Mouse (Mus musculus): ENCODE measurements around the gene Aak1. TPM values are rescaled to one million over a fixed set of nuclear protein-coding genes. Genes with fewer than 3 reads are reported as not detected.

Gene Aak1
- total and polyA plus RNA-seq, 2 experiments from 2014 or later: 32.6 to 80.8 TPM

GRCm38 (mm10) chr6:86985314-86986106, 136.2 kb downstream of the Aak1 start:
- DNase-seq (ENCODE audit: low spot score): peak; percentile 31
- Histone ChIP-seq H3K4me2 (ENCODE audit: low read depth, low read length) (no peak overlapping the region), H3K9me3 (ENCODE audit: low read length) (no peaks in the 10 kb centered on the region), H3K4me3 (ENCODE audit: low read length) (no peak overlapping the region), H3K4me1 (ENCODE audit: insufficient read depth, low read length) (no peaks in the 10 kb centered on the region), H3K27me3 (ENCODE audit: insufficient read depth, low read length) (no peaks in the 10 kb centered on the region), H3K27ac (no peak overlapping the region), H3K9ac (replicated peaks; ENCODE audit: low read length) (no peak overlapping the region), H3K36me3 (ENCODE audit: insufficient read depth, low read length) (peaks cover 25% of the 10 kb centered on the region; the same call in 1 of the 2 replicates)
- WGBS: 83% methylated on average over 8 of the region's 8 CpGs
- peak; percentile 28 for TF ChIP-seq CTCF (IDR thresholded peaks at IDR 0.05; ENCODE audit: low read depth)
- no peak for ATAC-seq

- Histone ChIP-seq H3K9me3 (ENCODE audit: low read length) (no peaks in the 10 kb centered on the region), H3K9ac (replicated peaks; ENCODE audit: low read length) (no peak overlapping the region), H3K4me2 (ENCODE audit: low read depth, low read length) (no peak overlapping the region), H3K4me3 (ENCODE audit: low read length) (no peak overlapping the region), H3K36me3 (ENCODE audit: insufficient read depth, low read length) (peaks cover 11% of the 10 kb centered on the region; the same call in 1 of the 2 replicates), H3K27me3 (ENCODE audit: insufficient read depth, low read length) (no peaks in the 10 kb centered on the region), H3K4me1 (ENCODE audit: insufficient read depth, low read length) (no peaks in the 10 kb centered on the region), H3K27ac (peak overlapping the region; percentile 4; the same call in 1 of the 2 replicates)
- DNase-seq (ENCODE audit: low spot score) (peak; percentile 29), ATAC-seq (0 out of 2 replicates have a peak, but pooled peaks have one; percentile 64)
- no peak; the same call in 1 of the 2 replicates for TF ChIP-seq CTCF (IDR thresholded peaks at IDR 0.05; ENCODE audit: low read depth)
- WGBS: 74% methylated on average over 6 of the region's 6 CpGs
Observed at GRCm38 (mm10) chr6:86989576-86989975, 140.3 kb downstream of the Aak1 start.

- no peak for TF ChIP-seq CTCF (IDR thresholded peaks at IDR 0.05; ENCODE audit: low read depth)
- H3K36me3 ChIP-seq (ENCODE audit: insufficient read depth, low read length): peaks cover 9% of the 10 kb centered on the region; the same call in 1 of the 2 replicates
- no peak overlapping the region for H3K9ac ChIP-seq (replicated peaks; ENCODE audit: low read length)
- H3K9me3 ChIP-seq (ENCODE audit: low read length): no peaks in the 10 kb centered on the region
- WGBS: 82% methylated on average over 3 of the region's 3 CpGs
- DNase-seq (ENCODE audit: low spot score): no peak
- H3K4me3 ChIP-seq (ENCODE audit: low read length): no peak overlapping the region
- no peak overlapping the region for H3K4me2 ChIP-seq (ENCODE audit: low read depth, low read length)
- H3K27me3 ChIP-seq (ENCODE audit: insufficient read depth, low read length): no peaks in the 10 kb centered on the region
- no peak for ATAC-seq
- no peak overlapping the region for H3K27ac ChIP-seq
- H3K4me1 ChIP-seq (ENCODE audit: insufficient read depth, low read length): no peaks in the 10 kb centered on the region
Observed at GRCm38 (mm10) chr6:86991041-86991440, 141.7 kb downstream of the Aak1 start.

GRCm38 (mm10) chr6:86992349-86992748, 143.0 kb downstream of the Aak1 start:
- no peaks in the 10 kb centered on the region for H3K9me3 ChIP-seq (ENCODE audit: low read length)
- DNase-seq (ENCODE audit: low spot score): no peak
- no peak overlapping the region for H3K27ac ChIP-seq
- ATAC-seq: no peak
- no peak overlapping the region for H3K9ac ChIP-seq (replicated peaks; ENCODE audit: low read length)
- no peak for TF ChIP-seq CTCF (IDR thresholded peaks at IDR 0.05; ENCODE audit: low read depth)
- no peak overlapping the region for H3K4me3 ChIP-seq (ENCODE audit: low read length)
- H3K27me3 ChIP-seq (ENCODE audit: insufficient read depth, low read length): no peaks in the 10 kb centered on the region
- 0 out of 2 replicates have a peak, but pooled peaks cover 4% of the 10 kb centered on the region for H3K4me1 ChIP-seq (ENCODE audit: insufficient read depth, low read length)
- WGBS: 87% methylated on average over 8 of the region's 8 CpGs
- no peak overlapping the region for H3K4me2 ChIP-seq (ENCODE audit: low read depth, low read length)
- H3K36me3 ChIP-seq (ENCODE audit: insufficient read depth, low read length): no peaks in the 10 kb centered on the region

GRCm38 (mm10) chr6:86994254-86994653, 144.9 kb downstream of the Aak1 start:
- DNase-seq (ENCODE audit: low spot score): no peak
- no peak for ATAC-seq
- no peak overlapping the region for H3K9ac ChIP-seq (replicated peaks; ENCODE audit: low read length)
- 88% methylated on average over 4 of the region's 4 CpGs for WGBS
- no peaks in the 10 kb centered on the region for H3K27me3 ChIP-seq (ENCODE audit: insufficient read depth, low read length)
- H3K4me1 ChIP-seq (ENCODE audit: insufficient read depth, low read length): 0 out of 2 replicates have a peak, but pooled peaks cover 4% of the 10 kb centered on the region
- no peaks in the 10 kb centered on the region for H3K9me3 ChIP-seq (ENCODE audit: low read length)
- H3K27ac ChIP-seq: no peak overlapping the region
- no peak overlapping the region for H3K4me3 ChIP-seq (ENCODE audit: low read length)
- no peak for TF ChIP-seq CTCF (IDR thresholded peaks at IDR 0.05; ENCODE audit: low read depth)
- H3K36me3 ChIP-seq (ENCODE audit: insufficient read depth, low read length): peaks cover 8% of the 10 kb centered on the region; the same call in 1 of the 2 replicates
- no peak overlapping the region for H3K4me2 ChIP-seq (ENCODE audit: low read depth, low read length)

GRCm38 (mm10) chr6:86996629-86997307, 147.5 kb downstream of the Aak1 start:
- peak; percentile 77 for DNase-seq (ENCODE audit: low spot score)
- no peaks in the 10 kb centered on the region for H3K27me3 ChIP-seq (ENCODE audit: insufficient read depth, low read length)
- H3K36me3 ChIP-seq (ENCODE audit: insufficient read depth, low read length): peaks cover 9% of the 10 kb centered on the region; the same call in 1 of the 2 replicates
- H3K27ac ChIP-seq: peak overlapping the region; percentile 68
- no peak for TF ChIP-seq CTCF (IDR thresholded peaks at IDR 0.05; ENCODE audit: low read depth)
- no peak overlapping the region for H3K4me3 ChIP-seq (ENCODE audit: low read length)
- H3K4me2 ChIP-seq (ENCODE audit: low read depth, low read length): no peak overlapping the region
- H3K4me1 ChIP-seq (ENCODE audit: insufficient read depth, low read length): 0 out of 2 replicates have a peak, but pooled peaks cover 4% of the 10 kb centered on the region
- ATAC-seq: peak; percentile 69
- H3K9ac ChIP-seq (replicated peaks; ENCODE audit: low read length): no peak overlapping the region
- 62% methylated on average over 5 of the region's 5 CpGs for WGBS
- H3K9me3 ChIP-seq (ENCODE audit: low read length): no peaks in the 10 kb centered on the region
